Mouse (Mus musculus): ENCODE measurements around the gene Tsks.

DNA sequence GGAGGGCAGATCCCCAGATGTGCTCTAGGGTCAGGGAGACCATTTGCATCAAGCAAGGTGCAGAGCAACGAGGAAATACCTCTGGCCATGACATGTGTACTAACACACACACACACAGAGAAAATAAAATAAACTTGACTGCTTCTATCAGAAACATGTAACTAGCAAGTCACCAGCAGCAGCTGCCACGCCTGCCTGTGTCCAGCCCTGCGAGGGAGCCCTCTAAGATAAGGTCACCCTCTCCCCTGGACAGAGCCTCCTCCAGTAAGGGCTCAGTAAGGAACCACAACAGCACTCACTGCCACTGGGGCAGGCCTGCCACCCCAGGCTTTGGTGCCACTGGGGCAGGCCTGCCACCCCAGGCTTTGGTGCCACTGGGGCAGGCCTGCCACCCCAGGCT is 24.8 kb upstream of the Tsks start:
- no peak for TF ChIP-seq CTCF (conservative IDR thresholded peaks at IDR 0.05; ENCODE audit: low read length)
- TF ChIP-seq NANOG (IDR thresholded peaks at IDR 0.05; ENCODE audit: borderline replicate concordance, low read length) = no peak
- TF ChIP-seq POU5F1 (IDR thresholded peaks at IDR 0.05; ENCODE audit: borderline replicate concordance, low read length) = no peak

Data from E14TG2a.4 (cell line).